Mouse (Mus musculus) retina, adult 2 months (tissue): ENCODE measurements around the gene Tapt1.
A peak's percentile ranks its signal among the peaks of the same experiment; 100 is the strongest.

ENCODE experiments used
- DNase-seq: peaks from one replicate; pipeline ENCODE4 v3.0.0-alpha.2; 2012; ENCODE audit warnings: low read depth, low spot score

Tapt1 gene

GRCm38 (mm10) chr5:44226521-44227461 is at the start of gene Tapt1:
Tapt1 (minus strand) TSS chr5:44226626.
- DNase-seq: peak; percentile 72

- DNase-seq: no peak
Observed at GRCm38 (mm10) chr5:44271564-44271963, 45.1 kb upstream of the Tapt1 start.

GRCm38 (mm10) chr5:44268524-44268923 is 42.1 kb upstream of the Tapt1 start:
- DNase-seq: peak; percentile 33

- no peak for DNase-seq
Observed at GRCm38 (mm10) chr5:44261691-44262090, 35.3 kb upstream of the Tapt1 start.

GRCm38 (mm10) chr5:44261172-44261571 is 34.7 kb upstream of the Tapt1 start:
- DNase-seq: no peak

- no peak for DNase-seq
Observed at GRCm38 (mm10) chr5:44259678-44260077, 33.3 kb upstream of the Tapt1 start.

GRCm38 (mm10) chr5:44258163-44258562 is 31.7 kb upstream of the Tapt1 start:
- DNase-seq: no peak

GRCm38 (mm10) chr5:44257401-44257800 is 31.0 kb upstream of the Tapt1 start:
- DNase-seq: no peak

- no peak for DNase-seq
Observed at GRCm38 (mm10) chr5:44256512-44256911, 30.1 kb upstream of the Tapt1 start.

- DNase-seq: no peak
Observed at GRCm38 (mm10) chr5:44255756-44256398, 29.5 kb upstream of the Tapt1 start.

- no peak for DNase-seq
Observed at GRCm38 (mm10) chr5:44253449-44253848, 27.0 kb upstream of the Tapt1 start.

- no peak for DNase-seq
Observed at GRCm38 (mm10) chr5:44252395-44252794, 26.0 kb upstream of the Tapt1 start.

GRCm38 (mm10) chr5:44250211-44250955 is 24.0 kb upstream of the Tapt1 start:
- no peak for DNase-seq

- DNase-seq: no peak
Observed at GRCm38 (mm10) chr5:44249363-44249762, 22.9 kb upstream of the Tapt1 start.

- DNase-seq: no peak
Observed at GRCm38 (mm10) chr5:44246493-44247217, 20.2 kb upstream of the Tapt1 start.

GRCm38 (mm10) chr5:44244894-44245423 is 18.5 kb upstream of the Tapt1 start:
- DNase-seq: no peak

GRCm38 (mm10) chr5:44242828-44243227 is 16.4 kb upstream of the Tapt1 start:
- DNase-seq: no peak

GRCm38 (mm10) chr5:44241726-44242125 is 15.3 kb upstream of the Tapt1 start:
- DNase-seq: no peak

GRCm38 (mm10) chr5:44239187-44240136 is 13.0 kb upstream of the Tapt1 start:
- no peak for DNase-seq

GRCm38 (mm10) chr5:44238201-44238600 is 11.8 kb upstream of the Tapt1 start:
- no peak for DNase-seq
